Mouse (Mus musculus) heart, embryonic 14.5 days (tissue): ENCODE data around the gene Klhl20. TPM values are rescaled to one million over a fixed set of nuclear protein-coding genes. Genes with fewer than 3 reads are reported as not detected.

ENCODE experiments used
- ATAC-seq: fragments of 200-750 bp; cut with Nextera tagmentation; 2 replicates; pipeline ENCODE4 v1.8.0; 2017; ENCODE audit warnings: low read depth, moderate TSS enrichment; ENCODE audit not compliant: insufficient number of reproducible peaks, insufficient read depth, low FRiP score
- H3K27ac ChIP-seq, 2 experiments: fragments of 200-500 bp in 1 of 2; fragments of 300-500 bp in 1 of 2; sonication (generic) in 1 of 2; replicated peaks in 1 of 2; 2 replicates each; pipeline ENCODE4 v1.5.1; 2012 to 2014; ENCODE audit warnings: low read depth in 2 of 2, low read length in 2 of 2, control low read depth in 1 of 2, mild to moderate bottlenecking in 1 of 2, mixed read lengths in 1 of 2; ENCODE audit not compliant: control insufficient read depth in 1 of 2, insufficient read depth in 1 of 2
- H3K27me3 ChIP-seq: fragments of 300-500 bp; sonication (generic); 2 replicates; pipeline ENCODE4 v1.6.1; 2014; ENCODE audit warnings: mild to moderate bottlenecking, low read length, control low read depth; ENCODE audit not compliant: control insufficient read depth, insufficient read depth
- H3K36me3 ChIP-seq: fragments of 300-500 bp; sonication (generic); 2 replicates; pipeline ENCODE4 v1.6.1; 2014; ENCODE audit warnings: mild to moderate bottlenecking, control low read depth, low read length, mixed read lengths; ENCODE audit not compliant: control insufficient read depth, insufficient read depth
- H3K4me1 ChIP-seq, 2 experiments: fragments of 200-500 bp in 1 of 2; fragments of 300-500 bp in 1 of 2; sonication (generic) in 1 of 2; 2 replicates each; pipeline ENCODE4 v1.6.1; 2012 to 2014; ENCODE audit warnings: low read length in 2 of 2, control low read depth in 1 of 2, mixed read lengths in 1 of 2; ENCODE audit not compliant: control insufficient read depth in 2 of 2, insufficient read depth in 2 of 2
- H3K4me2 ChIP-seq: fragments of 300-500 bp; sonication (generic); 2 replicates; pipeline ENCODE4 v1.6.1; 2014; ENCODE audit warnings: mild to moderate bottlenecking, low read length
- H3K4me3 ChIP-seq, 2 experiments: fragments of 200-500 bp in 1 of 2; fragments of 300-500 bp in 1 of 2; sonication (generic) in 1 of 2; 2 replicates each; pipeline ENCODE4 v1.5.1; 2012 to 2014; ENCODE audit warnings: low read length in 2 of 2, mild to moderate bottlenecking in 2 of 2, control low read depth in 1 of 2, low read depth in 1 of 2, moderate library complexity in 1 of 2; ENCODE audit not compliant: control insufficient read depth in 1 of 2, insufficient read depth in 1 of 2
- H3K9ac ChIP-seq: fragments of 300-500 bp; sonication (generic); 2 replicates; pipeline ENCODE4 v1.6.1; 2014; ENCODE audit warnings: mild to moderate bottlenecking, low read length
- H3K9me3 ChIP-seq: fragments of 300-500 bp; sonication (generic); 2 replicates; pipeline ENCODE4 v1.6.1; 2016; ENCODE audit warnings: low read length, control low read depth; ENCODE audit not compliant: control insufficient read depth
- WGBS: fragments of 180-500 bp; shearing (Covaris S2); extraction: QIAGEN DNeasy Blood & Tissue Kit; methylation state at CpG from one replicate; pipeline ENCODE4 v1.1.7; 2014; 5-methylcytosine and 5-hydroxymethylcytosine counted together
- polyA plus RNA-seq: library from polyadenylated mRNA; unstranded; fragments of >200 nt; fragmentation: Nextera tagmentation; extraction: Ambion mirVana; gene quantifications from 2 replicates; pipeline ENCODE4 v1.2.1, GENCODE M21; 2014

The Klhl20 gene
- polyA plus RNA-seq, 1 experiment from 2014 or later, result 13.0 TPM

- Histone ChIP-seq H3K4me2 (no peak overlapping the region), H3K4me3 (no peak overlapping the region), H3K9ac (no peak overlapping the region), H3K4me1 (no peaks in the 10 kb centered on the region), H3K27ac (no peak overlapping the region), H3K36me3 (0 out of 2 replicates have a peak, but pooled peaks cover 9% of the 10 kb centered on the region), H3K27me3 (no peaks in the 10 kb centered on the region), H3K9me3 (no peaks in the 10 kb centered on the region)
- ATAC-seq, result no peak
- 92% methylated on average over 10 of the region's 10 CpGs for WGBS
These were observed 8.5 kb downstream of the Klhl20 start for GRCm38 (mm10) chr1:161122661-161123418.

- no peak overlapping the region for H3K27ac ChIP-seq
- no peaks in the 10 kb centered on the region for H3K9me3 ChIP-seq
- no peak overlapping the region for H3K9ac ChIP-seq
- no peak for ATAC-seq
- H3K36me3 ChIP-seq, result peaks cover 3% of the 10 kb centered on the region
- H3K4me1 ChIP-seq, result 0 out of 4 replicates have a peak, but pooled peaks cover 0 to 3% of the 10 kb centered on the region in 2 experiments
- H3K4me3 ChIP-seq, result no peak overlapping the region
- H3K27me3 ChIP-seq, result no peaks in the 10 kb centered on the region
- no peak overlapping the region for H3K4me2 ChIP-seq
These were observed 16.7 kb downstream of the Klhl20 start for GRCm38 (mm10) chr1:161114591-161114990.

- WGBS, result 85% methylated on average over 8 of the region's 8 CpGs
- H3K9me3 ChIP-seq, result no peaks in the 10 kb centered on the region
- H3K4me1 ChIP-seq, result 0 out of 4 replicates have a peak, but pooled peaks cover 0 to 1% of the 10 kb centered on the region in 2 experiments
- H3K9ac ChIP-seq, result no peak overlapping the region
- no peak for ATAC-seq
- H3K4me3 ChIP-seq, result no peak overlapping the region
- no peaks in the 10 kb centered on the region for H3K27me3 ChIP-seq
- H3K4me2 ChIP-seq, result no peak overlapping the region
- H3K27ac ChIP-seq, result no peak overlapping the region
- peaks cover 47% of the 10 kb centered on the region for H3K36me3 ChIP-seq
These were observed 22.1 kb downstream of the Klhl20 start for GRCm38 (mm10) chr1:161109216-161109615.

- no peak for ATAC-seq
- Histone ChIP-seq H3K4me2 (no peak overlapping the region), H3K27me3 (no peaks in the 10 kb centered on the region), H3K4me1 (no peaks in the 10 kb centered on the region), H3K9ac (no peak overlapping the region), H3K4me3 (no peak overlapping the region), H3K27ac (no peak overlapping the region), H3K36me3 (peaks cover 80% of the 10 kb centered on the region), H3K9me3 (no peaks in the 10 kb centered on the region)
- 78% methylated on average over 1 of the region's 1 CpGs for WGBS
These were observed 27.5 kb downstream of the Klhl20 start for GRCm38 (mm10) chr1:161103842-161104241.

- Histone ChIP-seq H3K4me3 (no peak overlapping the region), H3K27me3 (no peaks in the 10 kb centered on the region), H3K9ac (no peak overlapping the region), H3K27ac (no peak overlapping the region), H3K4me1 (no peaks in the 10 kb centered on the region), H3K4me2 (no peak overlapping the region), H3K36me3 (peaks cover 82% of the 10 kb centered on the region), H3K9me3 (no peaks in the 10 kb centered on the region)
- ATAC-seq, result no peak
- WGBS, result 94% methylated on average over 4 of the region's 4 CpGs
These were observed 31.4 kb downstream of the Klhl20 start for GRCm38 (mm10) chr1:161099721-161100405.

GRCm38 (mm10) chr1:161077243-161077642, 54.1 kb downstream of the Klhl20 start:
- ATAC-seq, result no peak
- H3K4me1 ChIP-seq, result peaks cover 5 to 15% of the 10 kb centered on the region in 2 experiments
- H3K36me3 ChIP-seq, result peaks cover 59% of the 10 kb centered on the region
- no peak overlapping the region for H3K27ac ChIP-seq
- no peak overlapping the region for H3K4me2 ChIP-seq
- no peaks in the 10 kb centered on the region for H3K9me3 ChIP-seq
- H3K27me3 ChIP-seq, result no peaks in the 10 kb centered on the region
- WGBS, result 93% methylated on average over 3 of the region's 3 CpGs
- no peak overlapping the region for H3K4me3 ChIP-seq
- H3K9ac ChIP-seq, result no peak overlapping the region

- Histone ChIP-seq H3K27me3 (no peaks in the 10 kb centered on the region), H3K27ac (no peak overlapping the region), H3K9ac (no peak overlapping the region), H3K9me3 (no peaks in the 10 kb centered on the region), H3K4me2 (no peak overlapping the region), H3K4me3 (no peak overlapping the region), H3K4me1 (peaks cover 7 to 20% of the 10 kb centered on the region in 2 experiments), H3K36me3 (peaks cover 52% of the 10 kb centered on the region)
- 88% methylated on average over 6 of the region's 6 CpGs for WGBS
- no peak for ATAC-seq
These were observed 55.1 kb downstream of the Klhl20 start for GRCm38 (mm10) chr1:161076238-161076637.
